Comparison of ENCODE assay signal across 10 mouse cellular contexts in the genomic region with DNA sequence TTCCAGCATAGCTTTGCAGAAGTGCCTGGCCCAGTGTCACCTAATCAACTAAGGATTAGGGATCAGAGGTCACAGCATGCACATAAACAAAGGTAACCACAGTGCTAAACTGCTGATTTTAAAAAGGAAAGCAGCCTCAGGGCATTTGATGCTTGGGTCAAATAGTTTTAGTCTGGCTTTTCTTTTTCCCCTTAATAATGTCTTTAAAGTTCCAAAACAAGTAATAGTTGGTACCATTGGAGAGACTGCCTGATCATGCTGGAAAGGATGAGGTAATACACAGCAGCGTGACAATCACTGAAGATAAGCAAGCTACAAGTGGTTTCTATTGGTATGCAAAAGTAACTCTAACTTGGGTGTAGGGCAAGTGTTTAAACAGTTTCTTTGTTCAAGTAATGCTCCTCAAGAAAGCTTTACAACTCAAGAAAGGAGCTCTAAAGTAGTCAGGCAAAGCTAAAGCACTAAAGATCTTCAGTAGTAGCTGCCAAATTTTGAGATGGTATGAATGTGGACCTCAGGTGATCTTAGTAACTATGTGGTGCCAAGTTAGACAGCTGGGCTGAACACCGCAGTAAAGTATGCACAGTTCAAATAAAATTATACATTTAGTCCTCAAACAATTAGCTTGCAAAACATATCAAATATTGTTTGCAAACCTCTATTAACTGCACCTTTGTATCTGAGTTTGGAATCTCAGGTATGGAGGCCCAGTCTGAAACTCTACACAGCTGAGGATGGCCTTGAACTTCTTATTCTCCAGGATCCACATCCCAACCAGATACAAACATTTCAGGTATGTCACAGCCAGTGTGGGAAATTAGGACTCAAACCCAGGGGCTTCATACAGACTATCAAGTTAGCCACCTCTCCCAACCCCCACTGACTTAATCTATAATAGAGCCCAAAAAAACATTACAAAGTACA. TPM values are rescaled to one million over a fixed set of nuclear protein-coding genes. Genes with fewer than 3 reads are reported as not detected.
A peak's percentile ranks its signal among the peaks of the same experiment; 100 is the strongest.
DNase-seq lines count a peak whose midpoint lies in the region; ATAC-seq and TF ChIP-seq lines count a peak whose summit lies in the region.
"Had no signal": no experiment of that assay in that cellular context is flagged by ENCODE, and none has a peak within 500 bp of the region (broad histone marks: within the 10 kb centered on the region; RNA-seq: fewer than 3 reads in every experiment).

No protein-coding gene starts in this region.

- 80% methylated on average over 2 of the region's 2 CpGs for WGBS in kidney, embryonic 15.5 days
- WGBS in liver, embryonic 11.5 days: 69% methylated on average over 2 of the region's 2 CpGs

- no peak for TF ChIP-seq CTCF in E14TG2a.4 (conservative IDR thresholded peaks at IDR 0.05; ENCODE audit: low read length)

- no peak overlapping the region for H3K4me3 ChIP-seq in kidney, embryonic 15.5 days (replicated peaks)
- peak overlapping the region; percentile 80 for H3K4me3 ChIP-seq in E14TG2a.4 (replicated peaks; ENCODE audit: low read length)
- H3K4me3 ChIP-seq in liver, embryonic 11.5 days (ENCODE audit: low read depth, low read length): no peak overlapping the region

- no peak for ATAC-seq in kidney, embryonic 15.5 days (replicated peaks; ENCODE audit: low FRiP score)
- no peak for ATAC-seq in liver, embryonic 11.5 days (replicated peaks; ENCODE audit: low FRiP score)
- ATAC-seq: activated CD4-positive, CD25-positive, alpha-beta regulatory T cell, adult 4 months had no signal

- H3K9me3 ChIP-seq in kidney, embryonic 15.5 days (replicated peaks): no peaks in the 10 kb centered on the region
- no peaks in the 10 kb centered on the region for H3K9me3 ChIP-seq in E14TG2a.4 (ENCODE audit: low read length)
- no peaks in the 10 kb centered on the region for H3K9me3 ChIP-seq in liver, embryonic 11.5 days (ENCODE audit: control insufficient read depth, low read length)

- no peaks in the 10 kb centered on the region for H3K27me3 ChIP-seq in kidney, embryonic 15.5 days
- H3K27me3 ChIP-seq in E14TG2a.4 (ENCODE audit: insufficient read depth, low read length): no peaks in the 10 kb centered on the region
- H3K27me3 ChIP-seq in liver, embryonic 11.5 days (replicated peaks; ENCODE audit: control insufficient read depth, insufficient read depth, low read length): no peaks in the 10 kb centered on the region

- DNase-seq in kidney, postnatal 36 days: no peak
- peak; percentile 86 for DNase-seq in ZHBTc4 (ENCODE audit: low read depth, low spot score)
- no peak for DNase-seq in liver, embryonic 11.5 days (ENCODE audit: low spot score)
- DNase-seq in thymus, postnatal 0 days (ENCODE audit: low spot score): no peak
- no peak for DNase-seq in cerebellum, postnatal 14 days
- no peak for DNase-seq in embryo, embryonic 10.5 days (ENCODE audit: low spot score)
- DNase-seq: gastrocnemius, postnatal 25 days had no signal

- H3K36me3 ChIP-seq in kidney, embryonic 15.5 days: peaks cover 21% of the 10 kb centered on the region
- peaks cover 28% of the 10 kb centered on the region for H3K36me3 ChIP-seq in E14TG2a.4 (ENCODE audit: insufficient read depth, low read length)
- peaks cover 3% of the 10 kb centered on the region; the same call in 1 of the 2 replicates for H3K36me3 ChIP-seq in liver, embryonic 11.5 days (ENCODE audit: control insufficient read depth, insufficient read depth, low read length)

- peak overlapping the region; percentile 38; the same call in 1 of the 2 replicates for H3K27ac ChIP-seq in kidney, embryonic 15.5 days
- H3K27ac ChIP-seq in liver, embryonic 11.5 days (ENCODE audit: low read depth, low read length): 0 out of 2 replicates have a peak overlapping the region, but pooled peaks have one; percentile 10

- H3K4me2 ChIP-seq in kidney, embryonic 15.5 days: peak overlapping the region; percentile 13; the same call in 1 of the 2 replicates
- H3K4me2 ChIP-seq in liver, embryonic 11.5 days: no peak overlapping the region; the same call in 1 of the 2 replicates

- H3K9ac ChIP-seq in kidney, embryonic 15.5 days: no peak overlapping the region
- peak overlapping the region; percentile 22; the same call in 1 of the 2 replicates for H3K9ac ChIP-seq in liver, embryonic 11.5 days (ENCODE audit: low read depth, low read length)

- peaks cover 54% of the 10 kb centered on the region for H3K4me1 ChIP-seq in kidney, embryonic 15.5 days
- peaks cover 63% of the 10 kb centered on the region for H3K4me1 ChIP-seq in E14TG2a.4 (replicated peaks; ENCODE audit: low read depth, low read length)
- peaks cover 43% of the 10 kb centered on the region for H3K4me1 ChIP-seq in liver, embryonic 11.5 days (replicated peaks; ENCODE audit: control insufficient read depth, insufficient read depth, low read length)

RNA-seq across cellular contexts. Expression of a gene that starts 6.4 kb away (rescaled TPM):
- polyA plus RNA-seq in kidney, embryonic 15.5 days (2015; fragmentation: Nextera tagmentation; extraction: Ambion mirVana): 56.6 and 61.7 TPM in 2 replicates
- 30.9 and 34.5 TPM in 2 replicates for polyA plus RNA-seq in liver, embryonic 11.5 days (2014; fragmentation: Nextera tagmentation; extraction: Ambion mirVana)
- polyA plus RNA-seq in thymus, postnatal 0 days (2015; fragmentation: Nextera tagmentation; extraction: Ambion mirVana): 52.6 and 64.2 TPM in 2 replicates
